Mouse (Mus musculus) left cerebral cortex, postnatal 14 days (tissue): ENCODE data around the gene Cd300ld4. TPM values are rescaled to one million over a fixed set of nuclear protein-coding genes. Genes with fewer than 3 reads are reported as not detected.

Experiments used
- DNase-seq, 2 experiments: peaks; one replicate each; pipeline ENCODE4 v3.0.0; 2021 to 2022; ENCODE audit warnings: low spot score in 2 of 2, mixed read lengths in 1 of 2
- intact Hi-C: fragments of 180-260 bp; cut with DNase I; formaldehyde crosslinking; loops from one replicate; pipeline ENCODE4 v1.15.1; 2025
- total RNA-seq, 2 experiments: library from RNA; stranded (reverse); gene quantifications; 2 replicates each; pipeline ENCODE4 v1.2.3; 2021

Gene Cd300ld4
- total RNA-seq, 2 experiments from 2014 or later, result 1.3 TPM; not detected in 1

- intact Hi-C loops, result no loop called here
- DNase-seq, result peak in 1 of 2 experiments; percentile 40
Observed at GRCm38 (mm10) chr11:114981866-114982265, 44.9 kb downstream of the Cd300ld4 start.

- intact Hi-C loops, result no loop called here
- no peak for DNase-seq
Observed at GRCm38 (mm10) chr11:114972726-114973125, 54.1 kb downstream of the Cd300ld4 start.

Other genes with a start within 250 kb of the Cd300ld4 start
- 10 to 100 TPM; 38.4 to 38.6 TPM for gene Btbd17, start 231.1 kb downstream of the Cd300ld4 start, total RNA-seq
- not detected for gene Gpr142, start 228.1 kb downstream of the Cd300ld4 start, total RNA-seq
- 1 to 10 TPM; 4.0 to 4.6 TPM for gene Gprc5c, start 175.9 kb downstream of the Cd300ld4 start, total RNA-seq
- under 1 TPM; 0.51 to 0.68 TPM for gene Cd300a, start 137.0 kb downstream of the Cd300ld4 start, total RNA-seq
- gene Cd300lb, start 92.6 kb downstream of the Cd300ld4 start, total RNA-seq, result not detected
- gene Cd300c, start 57.9 kb downstream of the Cd300ld4 start, total RNA-seq, result not detected
- gene Cd300ld, start 37.1 kb downstream of the Cd300ld4 start, total RNA-seq, result not detected
- 1 to 10 TPM; 3.8 to 4.1 TPM for gene Cd300c2, start 25.1 kb downstream of the Cd300ld4 start, total RNA-seq
- gene Cd300ld2, start 10.8 kb downstream of the Cd300ld4 start, total RNA-seq, result not detected
- gene Cd300ld5, start 10.8 kb upstream of the Cd300ld4 start, total RNA-seq, result not detected
- gene Cd300ld3, start 21.4 kb upstream of the Cd300ld4 start, total RNA-seq, result not detected
- gene Cd300e, start 35.2 kb upstream of the Cd300ld4 start, total RNA-seq, result not detected
- gene Rab37, start 64.4 kb upstream of the Cd300ld4 start, total RNA-seq, result under 1 TPM; 0.47 to 0.48 TPM
- gene Cd300lf, start 107.0 kb upstream of the Cd300ld4 start, total RNA-seq, result under 1 TPM; 0.59 to 0.62 TPM
- gene Slc9a3r1, start 136.3 kb upstream of the Cd300ld4 start, total RNA-seq, result 10 to 100 TPM; 76.2 to 83.0 TPM
- gene Tmem104, start 160.5 kb upstream of the Cd300ld4 start, total RNA-seq, result 10 to 100 TPM; 15.1 to 18.7 TPM
- 10 to 100 TPM; 16.1 to 16.3 TPM for gene Nat9, start 160.8 kb upstream of the Cd300ld4 start, total RNA-seq
- 10 to 100 TPM; 39.9 TPM for gene Grin2c, start 240.2 kb upstream of the Cd300ld4 start, total RNA-seq